Mouse (Mus musculus) urinary bladder, adult 2 months (tissue): ENCODE measurements around the gene Cavin3. TPM values are rescaled to one million over a fixed set of nuclear protein-coding genes. Genes with fewer than 3 reads are reported as not detected.

Experiments
- polyA plus RNA-seq: library from polyadenylated mRNA; depleted of rRNA; stranded (reverse); fragments of >200 nt; gene quantifications from 2 replicates; pipeline ENCODE4 v1.2.3, GENCODE M21; 2012; rRNA removed

The Cavin3 gene
- polyA plus RNA-seq, 1 experiment: 233 TPM

Other genes with a start within 250 kb of the Cavin3 start
- gene Olfr688, start 194.2 kb downstream of the Cavin3 start, polyA plus RNA-seq: not detected in 2 replicates
- gene Olfr689, start 171.1 kb downstream of the Cavin3 start, polyA plus RNA-seq: not detected in 2 replicates
- not detected in 2 replicates for gene Olfr690, start 148.2 kb downstream of the Cavin3 start, polyA plus RNA-seq
- gene Olfr691, start 140.0 kb downstream of the Cavin3 start, polyA plus RNA-seq: 0.03 TPM in 1 of 2 replicates, not detected in the other
- gene Olfr692, start 114.1 kb downstream of the Cavin3 start, polyA plus RNA-seq: not detected in 2 replicates
- gene Gm5901, start 107.3 kb downstream of the Cavin3 start, polyA plus RNA-seq: not detected in 2 replicates
- gene Fam160a2, start 82.2 kb downstream of the Cavin3 start, polyA plus RNA-seq: 28.4 and 31.5 TPM in 2 replicates
- gene Cnga4, start 77.7 kb downstream of the Cavin3 start, polyA plus RNA-seq: 0.04 and 0.10 TPM in 2 replicates
- gene Cckbr, start 56.6 kb downstream of the Cavin3 start, polyA plus RNA-seq: not detected in 2 replicates
- 31.3 and 38.4 TPM in 2 replicates for gene Smpd1, start 72.1 kb upstream of the Cavin3 start, polyA plus RNA-seq
- gene Apbb1, start 99.4 kb upstream of the Cavin3 start, polyA plus RNA-seq: 36.9 and 42.2 TPM in 2 replicates
- gene Hpx, start 117.8 kb upstream of the Cavin3 start, polyA plus RNA-seq: 1.6 and 2.1 TPM in 2 replicates
- gene Trim3, start 151.3 kb upstream of the Cavin3 start, polyA plus RNA-seq: 57.0 and 64.8 TPM in 2 replicates
- gene Timm10b, start 157.8 kb upstream of the Cavin3 start, polyA plus RNA-seq: 90.1 and 108 TPM in 2 replicates
- 92.6 and 125 TPM in 2 replicates for gene Arfip2, start 158.1 kb upstream of the Cavin3 start, polyA plus RNA-seq
- gene Gm45799, start 158.3 kb upstream of the Cavin3 start, polyA plus RNA-seq: 49.2 and 53.0 TPM in 2 replicates
- gene Dnhd1, start 168.5 kb upstream of the Cavin3 start, polyA plus RNA-seq: 5.1 and 5.5 TPM in 2 replicates